ENCODE assay signal across 13 mouse cellular contexts in genomic region chr2:105673054-105673453, GRCm38 (mm10). TPM values are rescaled to one million over a fixed set of nuclear protein-coding genes. Genes with fewer than 3 reads are reported as not detected.
A peak's percentile ranks its signal among the peaks of the same experiment; 100 is the strongest.
DNase-seq lines count a peak whose midpoint lies in the region; ATAC-seq and TF ChIP-seq lines count a peak whose summit lies in the region.
"Had no signal": no experiment of that assay in that cellular context is flagged by ENCODE, and none has a peak within 500 bp of the region (broad histone marks: within the 10 kb centered on the region; RNA-seq: fewer than 3 reads in every experiment).

No protein-coding gene starts in this region.

- H3K27me3 ChIP-seq in hindbrain, embryonic 11.5 days (ENCODE audit: control insufficient read depth, insufficient read depth, low read length): peaks cover 62% of the 10 kb centered on the region
- peaks cover 92% of the 10 kb centered on the region for H3K27me3 ChIP-seq in midbrain, postnatal 0 days (ENCODE audit: insufficient read depth, low read length)
- peaks cover 92% of the 10 kb centered on the region for H3K27me3 ChIP-seq in intestine, embryonic 15.5 days (replicated peaks)
- H3K27me3 ChIP-seq in thymus, adult 2 months (ENCODE audit: control insufficient read depth, insufficient read depth, low read length): peaks cover 54% of the 10 kb centered on the region

- DNase-seq in brain, embryonic 14.5 days (ENCODE audit: low read depth): peak; percentile 93
- DNase-seq in cerebellum, postnatal 14 days: peak; percentile 67 to 70
- DNase-seq in hindbrain, embryonic 11.5 days (ENCODE audit: low spot score): peak; percentile 45
- DNase-seq in midbrain, postnatal 0 days (ENCODE audit: low spot score): no peak
- no peak for DNase-seq in thymus, adult 2 months
- no peak for DNase-seq in frontal cortex, postnatal 36 days (ENCODE audit: low spot score in 2 of 2)
- no peak for DNase-seq in ovary, postnatal 10 days (ENCODE audit: low spot score)
- DNase-seq: kidney, adult 18-20 months; spleen, adult 18-20 months; thymus, postnatal 25 days had no signal

- peaks cover 17% of the 10 kb centered on the region for H3K4me1 ChIP-seq in hindbrain, embryonic 11.5 days (replicated peaks; ENCODE audit: control insufficient read depth, insufficient read depth, low read length)
- H3K4me1 ChIP-seq in midbrain, postnatal 0 days (ENCODE audit: insufficient read depth, low read length): no peaks in the 10 kb centered on the region
- peaks cover 36% of the 10 kb centered on the region for H3K4me1 ChIP-seq in intestine, embryonic 15.5 days (replicated peaks)
- H3K4me1 ChIP-seq in thymus, adult 2 months (replicated peaks; ENCODE audit: control insufficient read depth, insufficient read depth, low read length): peaks cover 12% of the 10 kb centered on the region; the same call in 1 of the 2 replicates

- no peaks in the 10 kb centered on the region for H3K36me3 ChIP-seq in hindbrain, embryonic 11.5 days (ENCODE audit: control insufficient read depth, insufficient read depth, low read length)
- no peaks in the 10 kb centered on the region for H3K36me3 ChIP-seq in midbrain, postnatal 0 days (ENCODE audit: insufficient read depth, low read length)
- H3K36me3 ChIP-seq in intestine, embryonic 15.5 days: no peaks in the 10 kb centered on the region
- no peaks in the 10 kb centered on the region for H3K36me3 ChIP-seq in thymus, adult 2 months (ENCODE audit: control insufficient read depth, insufficient read depth, low read length)
- H3K36me3 ChIP-seq: heart, embryonic 12.5 days had no signal

- H3K4me3 ChIP-seq in hindbrain, embryonic 11.5 days (ENCODE audit: low read depth, low read length): peak overlapping the region; percentile 58
- no peak overlapping the region for H3K4me3 ChIP-seq in midbrain, postnatal 0 days (ENCODE audit: low read depth, low read length)
- H3K4me3 ChIP-seq in intestine, embryonic 15.5 days (replicated peaks): no peak overlapping the region
- H3K4me3 ChIP-seq in thymus, adult 2 months (ENCODE audit: control insufficient read depth, insufficient read depth, low read length): no peak overlapping the region

- H3K27ac ChIP-seq in hindbrain, embryonic 11.5 days (ENCODE audit: low read depth, low read length): no peak overlapping the region
- 0 out of 2 replicates have a peak overlapping the region, but pooled peaks have one; percentile 6 for H3K27ac ChIP-seq in midbrain, postnatal 0 days (ENCODE audit: low read depth, low read length)
- no peak overlapping the region for H3K27ac ChIP-seq in intestine, embryonic 15.5 days
- no peak overlapping the region for H3K27ac ChIP-seq in thymus, adult 2 months (ENCODE audit: control insufficient read depth, insufficient read depth, low read length)
- H3K27ac ChIP-seq: liver, embryonic 14.5 days had no signal

- peak overlapping the region; percentile 57 for H3K4me2 ChIP-seq in hindbrain, embryonic 11.5 days (replicated peaks; ENCODE audit: low read depth, low read length)
- no peak overlapping the region for H3K4me2 ChIP-seq in midbrain, postnatal 0 days (ENCODE audit: low read depth, low read length, poor library complexity, severe bottlenecking)
- H3K4me2 ChIP-seq in intestine, embryonic 15.5 days (replicated peaks): no peak overlapping the region

- no peak for TF ChIP-seq CTCF in brain, embryonic 14.5 days (IDR thresholded peaks at IDR 0.05; ENCODE audit: borderline replicate concordance, extremely low read depth, insufficient read depth, insufficient read length)
- TF ChIP-seq CTCF in midbrain, postnatal 0 days (IDR thresholded peaks at IDR 0.05): no peak
- no peak for TF ChIP-seq CTCF in thymus, adult 2 months (IDR thresholded peaks at IDR 0.05; ENCODE audit: borderline replicate concordance, control insufficient read depth, extremely low read depth, insufficient read depth, low read length, poor library complexity)

- H3K9ac ChIP-seq in hindbrain, embryonic 11.5 days (ENCODE audit: low read depth, low read length): peak overlapping the region; percentile 48
- no peak overlapping the region for H3K9ac ChIP-seq in midbrain, postnatal 0 days (replicated peaks; ENCODE audit: low read length, poor library complexity, severe bottlenecking)
- no peak overlapping the region for H3K9ac ChIP-seq in intestine, embryonic 15.5 days
- H3K9ac ChIP-seq: heart, embryonic 12.5 days; liver, embryonic 14.5 days had no signal

- no peaks in the 10 kb centered on the region for H3K9me3 ChIP-seq in hindbrain, embryonic 11.5 days (ENCODE audit: control insufficient read depth, low read length)
- no peaks in the 10 kb centered on the region for H3K9me3 ChIP-seq in midbrain, postnatal 0 days (ENCODE audit: low read length)
- no peaks in the 10 kb centered on the region for H3K9me3 ChIP-seq in intestine, embryonic 15.5 days
- H3K9me3 ChIP-seq: heart, embryonic 12.5 days had no signal

- TF ChIP-seq POLR2A in brain, embryonic 14.5 days (IDR thresholded peaks at IDR 0.05; ENCODE audit: borderline replicate concordance, extremely low read depth, insufficient read depth, insufficient read length, poor library complexity, severe bottlenecking): no peak
- no peak for TF ChIP-seq POLR2A in thymus, adult 2 months (IDR thresholded peaks at IDR 0.05; ENCODE audit: control insufficient read depth, extremely low read depth, insufficient read depth, low read length, poor library complexity)

- ATAC-seq in hindbrain, embryonic 11.5 days (ENCODE audit: low FRiP score): no peak
- no peak for ATAC-seq in midbrain, postnatal 0 days (ENCODE audit: low FRiP score)
- no peak for ATAC-seq in intestine, embryonic 15.5 days

- WGBS in hindbrain, embryonic 11.5 days: under 1% methylated on average over 6 of the region's 6 CpGs
- 1% methylated on average over 6 of the region's 6 CpGs for WGBS in midbrain, postnatal 0 days
- WGBS in intestine, embryonic 15.5 days: under 1% methylated on average over 6 of the region's 6 CpGs
- WGBS in thymus, adult 2 months: 8% methylated on average over 6 of the region's 6 CpGs

RNA-seq across cellular contexts. Expression of gene Pax6, which starts 4.4 kb away (rescaled TPM):
- 63.3 and 76.2 TPM in 2 replicates for polyA plus RNA-seq in brain, embryonic 14.5 days (2012; rRNA removed)
- 23.9 and 26.8 TPM in 2 replicates for polyA plus RNA-seq in hindbrain, embryonic 11.5 days (2014; fragmentation: Nextera tagmentation; extraction: Ambion mirVana)
- 15.4 and 27.1 TPM in 2 replicates for total RNA-seq in midbrain, postnatal 0 days (2014; rRNA removed)
- polyA plus RNA-seq in midbrain, postnatal 0 days (2015; fragmentation: Nextera tagmentation; extraction: Ambion mirVana): 6.9 and 11.3 TPM in 2 replicates
- polyA plus RNA-seq in intestine, embryonic 15.5 days (2015; fragmentation: Nextera tagmentation; extraction: Ambion mirVana): 2.3 and 2.8 TPM in 2 replicates
- polyA plus RNA-seq in thymus, adult 2 months (2012; rRNA removed): 0.03 TPM in 1 of 2 replicates, not detected in the other

Comparison
In these comparisons a context has a peak if more than half of its experiments do, and no peak if none do; other contexts are left out.
1. DNase-seq: peak in brain, embryonic 14.5 days (single experiment), cerebellum, postnatal 14 days (2 of 2) and hindbrain, embryonic 11.5 days (single experiment); none in midbrain, postnatal 0 days (single experiment), thymus, adult 2 months (single experiment), frontal cortex, postnatal 36 days (0 of 2) and ovary, postnatal 10 days (single experiment).